Mouse (Mus musculus) testis, adult 2 months (tissue): ENCODE results near the gene Fmo2.

Experiments
- CTCF ChIP-seq: fragments of 200-500 bp; IDR thresholded peaks from 2 replicates; pipeline ENCODE4 v1.5.1; 2012; ENCODE audit warnings: low read depth, mild to moderate bottlenecking, inconsistent platforms, low read length, moderate library complexity; ENCODE audit not compliant: control insufficient read depth, insufficient read depth, insufficient replicate concordance
- POLR2A ChIP-seq: fragments of 200-500 bp; IDR thresholded peaks from 2 replicates; pipeline ENCODE4 v1.6.1; 2012; ENCODE audit warnings: low read depth, mild to moderate bottlenecking, inconsistent platforms, low read length, moderate library complexity; ENCODE audit not compliant: control insufficient read depth

- no peak for TF ChIP-seq CTCF
- no peak for TF ChIP-seq POLR2A
Measured at GRCm38 (mm10) chr1:162847554-162847953, 51.0 kb downstream of the Fmo2 start.
